8 mouse cellular contexts compared by ENCODE assay signal in the genomic region with DNA sequence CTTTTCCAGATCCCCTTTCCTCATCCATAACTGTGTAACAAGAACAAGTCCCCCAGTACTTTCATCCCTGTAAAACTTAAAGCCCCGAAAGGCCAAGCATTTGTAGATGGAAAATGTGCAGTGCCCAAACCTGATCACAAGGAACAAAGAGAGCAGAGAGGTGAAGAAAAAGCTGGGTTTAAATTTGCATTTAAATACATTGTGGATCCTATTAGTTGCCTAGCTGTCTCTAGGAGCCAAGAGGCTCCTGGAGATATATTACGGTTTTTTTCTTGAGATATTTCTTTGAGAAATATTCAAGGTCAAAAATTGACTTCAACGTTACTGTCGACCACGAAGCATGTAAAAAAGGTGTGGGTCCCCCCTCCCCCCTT. TPM values are rescaled to one million over a fixed set of nuclear protein-coding genes. Genes with fewer than 3 reads are reported as not detected.
DNase-seq lines count a peak whose midpoint lies in the region; ATAC-seq and TF ChIP-seq lines count a peak whose summit lies in the region.
"Had no signal": no experiment of that assay in that cellular context is flagged by ENCODE, and none has a peak within 500 bp of the region (broad histone marks: within the 10 kb centered on the region; RNA-seq: fewer than 3 reads in every experiment).

No protein-coding gene starts in this region.

- peak overlapping the region; percentile 28 for H3K4me2 ChIP-seq in forebrain, embryonic 11.5 days (ENCODE audit: low read depth, low read length, severe bottlenecking)
- H3K4me2 ChIP-seq in limb, embryonic 11.5 days (ENCODE audit: low read depth, severe bottlenecking) = peak overlapping the region; percentile 77

- H3K36me3 ChIP-seq in liver, adult 2 months (ENCODE audit: control insufficient read depth, insufficient read depth, low read length) = no peaks in the 10 kb centered on the region
- no peaks in the 10 kb centered on the region for H3K36me3 ChIP-seq in forebrain, embryonic 11.5 days (ENCODE audit: control insufficient read depth, insufficient read depth, low read length)
- no peaks in the 10 kb centered on the region for H3K36me3 ChIP-seq in limb, embryonic 11.5 days (ENCODE audit: control insufficient read depth, insufficient read depth, low read length)

- no peak overlapping the region for H3K27ac ChIP-seq in liver, adult 2 months (replicated peaks; ENCODE audit: insufficient read depth, low read depth, low read length)
- peak overlapping the region; percentile 62; the same call in 1 of the 2 replicates for H3K27ac ChIP-seq in forebrain, embryonic 11.5 days (ENCODE audit: low read depth, low read length)
- peak overlapping the region; percentile 56; the same call in 1 of the 2 replicates for H3K27ac ChIP-seq in limb, embryonic 11.5 days (replicated peaks; ENCODE audit: low read depth, low read length)
- no peak overlapping the region for H3K27ac ChIP-seq in olfactory bulb, adult 2 months (ENCODE audit: insufficient read depth, low read depth, low read length)

- no peaks in the 10 kb centered on the region for H3K9me3 ChIP-seq in forebrain, embryonic 11.5 days (ENCODE audit: control insufficient read depth, low read length)
- H3K9me3 ChIP-seq in limb, embryonic 11.5 days (ENCODE audit: control insufficient read depth, low read length) = no peaks in the 10 kb centered on the region

- peaks cover 14% of the 10 kb centered on the region for H3K79me2 ChIP-seq in liver, adult 2 months (ENCODE audit: control insufficient read depth, insufficient read depth, low read length)

- no peak for TF ChIP-seq POLR2A in liver, adult 2 months (IDR thresholded peaks at IDR 0.05; ENCODE audit: extremely low read depth, insufficient read depth, low read length)
- no peak for TF ChIP-seq POLR2A in olfactory bulb, adult 2 months (IDR thresholded peaks at IDR 0.05; ENCODE audit: insufficient read depth, low read depth, low read length)

- peaks cover 8% of the 10 kb centered on the region; the same call in 1 of the 2 replicates for H3K4me1 ChIP-seq in liver, adult 2 months (ENCODE audit: control insufficient read depth, insufficient read depth, low read length)
- H3K4me1 ChIP-seq in forebrain, embryonic 11.5 days (replicated peaks; ENCODE audit: control insufficient read depth, insufficient read depth, low read length) = peaks cover 7% of the 10 kb centered on the region; the same call in 1 of the 2 replicates
- peaks cover 12% of the 10 kb centered on the region for H3K4me1 ChIP-seq in limb, embryonic 11.5 days (ENCODE audit: control insufficient read depth, insufficient read depth, low read length)
- no peaks in the 10 kb centered on the region for H3K4me1 ChIP-seq in olfactory bulb, adult 2 months (ENCODE audit: control insufficient read depth, insufficient read depth, low read length)

- no peak for DNase-seq in liver, adult 2 months (ENCODE audit: extremely low read depth, low read depth, low spot score)
- no peak for DNase-seq in liver
- DNase-seq in forebrain, embryonic 11.5 days (ENCODE audit: low spot score) = no peak
- no peak for DNase-seq in limb, embryonic 11.5 days (ENCODE audit: low spot score)
- no peak for DNase-seq in retina, postnatal 1 day
- DNase-seq in layer of hippocampus, adult 11-12 months (ENCODE audit: low spot score) = no peak

- no peaks in the 10 kb centered on the region for H3K27me3 ChIP-seq in liver, adult 2 months (ENCODE audit: control insufficient read depth, insufficient read depth, low read length)
- H3K27me3 ChIP-seq in forebrain, embryonic 11.5 days (ENCODE audit: control insufficient read depth, insufficient read depth, low read length) = no peaks in the 10 kb centered on the region
- H3K27me3 ChIP-seq in limb, embryonic 11.5 days (ENCODE audit: control insufficient read depth, insufficient read depth, low read length) = no peaks in the 10 kb centered on the region

- no peak for TF ChIP-seq CTCF in liver, adult 2 months (IDR thresholded peaks at IDR 0.05; ENCODE audit: low read depth, low read length)
- TF ChIP-seq CTCF in olfactory bulb, adult 2 months (IDR thresholded peaks at IDR 0.05; ENCODE audit: insufficient read depth, low read depth, low read length) = no peak

- ATAC-seq in forebrain, embryonic 11.5 days (replicated peaks; ENCODE audit: low FRiP score) = no peak; the same call in 1 of the 2 replicates
- 0 out of 2 replicates have a peak, but pooled peaks have one; percentile 1 for ATAC-seq in limb, embryonic 11.5 days (ENCODE audit: insufficient number of reproducible peaks, low FRiP score, low TSS enrichment, low read depth)

- H3K9ac ChIP-seq in liver, adult 2 months (ENCODE audit: low read depth, low read length) = no peak overlapping the region
- H3K9ac ChIP-seq in forebrain, embryonic 11.5 days (ENCODE audit: low read length) = no peak overlapping the region
- H3K9ac ChIP-seq in limb, embryonic 11.5 days (ENCODE audit: low read length) = no peak overlapping the region; the same call in 1 of the 2 replicates

- 56% methylated on average over 5 of the region's 5 CpGs for WGBS in liver, adult 2 months
- WGBS in forebrain, embryonic 11.5 days = 30% methylated on average over 5 of the region's 5 CpGs
- 46% methylated on average over 5 of the region's 5 CpGs for WGBS in limb, embryonic 11.5 days
- WGBS in olfactory bulb, adult 2 months = 22% methylated on average over 5 of the region's 5 CpGs

- peak overlapping the region; percentile 15; the same call in 1 of the 2 replicates for H3K4me3 ChIP-seq in liver, adult 2 months (ENCODE audit: insufficient read depth, low read depth, low read length)
- H3K4me3 ChIP-seq in forebrain, embryonic 11.5 days (ENCODE audit: low read depth, low read length) = no peak overlapping the region
- peak overlapping the region; percentile 91; the same call in 1 of the 2 replicates for H3K4me3 ChIP-seq in limb, embryonic 11.5 days (ENCODE audit: low read depth, low read length)
- H3K4me3 ChIP-seq in olfactory bulb, adult 2 months (ENCODE audit: insufficient read depth, low read depth, low read length) = peak overlapping the region; percentile 99

RNA-seq across cellular contexts. Expression of gene Ncoa5, which starts 0.4 kb away (rescaled TPM):
- 4.3 and 6.8 TPM in 2 replicates for total RNA-seq in liver, adult 2 months (2014; rRNA removed)
- polyA plus RNA-seq in liver, adult 2 months (2012; rRNA removed) = 9.2 and 11.5 TPM in 2 replicates
- 113 and 114 TPM in 2 replicates for polyA plus RNA-seq in forebrain, embryonic 11.5 days (2014; fragmentation: Nextera tagmentation; extraction: Ambion mirVana)
- 81.2 and 85.2 TPM in 2 replicates for polyA plus RNA-seq in limb, embryonic 11.5 days (2014; fragmentation: Nextera tagmentation; extraction: Ambion mirVana)
- polyA plus RNA-seq in olfactory bulb, adult 2 months (2012; ENCODE audit: insufficient read depth, insufficient read length, low replicate concordance, missing spikeins) = not detected in 2 replicates

RNA-seq across cellular contexts. Expression of gene Cd40, which starts 20.4 kb away (rescaled TPM):
- total RNA-seq in liver, adult 2 months (2014; rRNA removed) = 0.74 and 1.7 TPM in 2 replicates
- 0.37 and 1.0 TPM in 2 replicates for polyA plus RNA-seq in liver, adult 2 months (2012; rRNA removed)
- polyA plus RNA-seq in forebrain, embryonic 11.5 days (2014; fragmentation: Nextera tagmentation; extraction: Ambion mirVana) = 3.9 and 4.2 TPM in 2 replicates
- polyA plus RNA-seq in limb, embryonic 11.5 days (2014; fragmentation: Nextera tagmentation; extraction: Ambion mirVana) = 9.1 and 11.1 TPM in 2 replicates
- polyA plus RNA-seq in olfactory bulb, adult 2 months (2012; ENCODE audit: insufficient read depth, insufficient read length, low replicate concordance, missing spikeins) = not detected in 2 replicates

RNA-seq across cellular contexts. Expression of gene 1700025C18Rik, which starts 55.5 kb away (rescaled TPM):
- total RNA-seq in liver, adult 2 months (2014; rRNA removed) = not detected in 2 replicates
- polyA plus RNA-seq in liver, adult 2 months (2012; rRNA removed) = not detected in 2 replicates
- polyA plus RNA-seq in forebrain, embryonic 11.5 days (2014; fragmentation: Nextera tagmentation; extraction: Ambion mirVana) = not detected in 2 replicates
- polyA plus RNA-seq in limb, embryonic 11.5 days (2014; fragmentation: Nextera tagmentation; extraction: Ambion mirVana) = not detected in 2 replicates
- not detected in 2 replicates for polyA plus RNA-seq in olfactory bulb, adult 2 months (2012; ENCODE audit: insufficient read depth, insufficient read length, low replicate concordance, missing spikeins)
- total RNA-seq: gastrocnemius, postnatal 36 days had no signal

Comparison
In these comparisons a context has a peak if more than half of its experiments do, and no peak if none do; other contexts are left out.
1. H3K27ac ChIP-seq: peak in forebrain, embryonic 11.5 days (single experiment) and limb, embryonic 11.5 days (single experiment); none in liver, adult 2 months (single experiment) and olfactory bulb, adult 2 months (single experiment).